ENCODE assay signal across 20 mouse cellular contexts in genomic region chr13:8943828-8944227, GRCm38 (mm10). TPM values are rescaled to one million over a fixed set of nuclear protein-coding genes. Genes with fewer than 3 reads are reported as not detected.
"Had no signal": no experiment of that assay in that cellular context is flagged by ENCODE, and none has a peak within 500 bp of the region (broad histone marks: within the 10 kb centered on the region; RNA-seq: fewer than 3 reads in every experiment).

No protein-coding gene starts in this region.

RNA-seq across cellular contexts. Expression of gene Gm9745, which starts 4.2 kb away (rescaled TPM):
- total RNA-seq: layer of hippocampus, adult 2 months; layer of hippocampus, postnatal 25 days; left cerebral cortex, adult 18-20 months; left cerebral cortex, postnatal 25 days; liver, adult 2 months; monocyte, adult 5-6 weeks; neutrophil, adult 5-6 weeks had no signal
- polyA plus RNA-seq: intestine, embryonic 16.5 days; kidney, postnatal 0 days; large intestine, adult 2 months; limb, embryonic 10.5 days; limb, embryonic 14.5 days; liver, adult 2 months; lung, embryonic 14.5 days; lung, postnatal 0 days; macrophage; midbrain, embryonic 13.5 days; midbrain, embryonic 16.5 days; neural tube, embryonic 13.5 days; stomach, embryonic 15.5 days; thymus, postnatal 0 days had no signal

RNA-seq across cellular contexts. Expression of gene Idi2, which starts 8.8 kb away (rescaled TPM):
- total RNA-seq: layer of hippocampus, adult 2 months; layer of hippocampus, postnatal 25 days; left cerebral cortex, adult 18-20 months; liver, adult 2 months; monocyte, adult 5-6 weeks; neutrophil, adult 5-6 weeks had no signal
- polyA plus RNA-seq: intestine, embryonic 16.5 days; kidney, postnatal 0 days; large intestine, adult 2 months; limb, embryonic 10.5 days; liver, adult 2 months; lung, embryonic 14.5 days; lung, postnatal 0 days; macrophage; midbrain, embryonic 13.5 days; midbrain, embryonic 16.5 days; neural tube, embryonic 13.5 days; stomach, embryonic 15.5 days had no signal
